ENCODE assay signal across 13 mouse cellular contexts in genomic region chr13:58281936-58282335, GRCm38 (mm10).
"Had no signal": no experiment of that assay in that cellular context is flagged by ENCODE, and none has a peak within 500 bp of the region (broad histone marks: within the 10 kb centered on the region; RNA-seq: fewer than 3 reads in every experiment).

No protein-coding gene starts in this region.

- H3K36me3 ChIP-seq: limb, embryonic 15.5 days; liver, embryonic 12.5 days; midbrain, embryonic 10.5 days; neural tube, embryonic 13.5 days; stomach, embryonic 15.5 days had no signal

- H3K27me3 ChIP-seq: limb, embryonic 15.5 days; neural tube, embryonic 13.5 days; stomach, embryonic 15.5 days had no signal

- ATAC-seq: intestine, embryonic 16.5 days; liver, embryonic 12.5 days; midbrain, embryonic 16.5 days had no signal

- H3K9ac ChIP-seq: limb, embryonic 15.5 days; liver, embryonic 12.5 days; lung, embryonic 14.5 days; neural tube, embryonic 13.5 days; stomach, embryonic 15.5 days had no signal

- H3K4me2 ChIP-seq: limb, embryonic 15.5 days; liver, embryonic 12.5 days; lung, embryonic 14.5 days; neural tube, embryonic 13.5 days; stomach, embryonic 15.5 days had no signal

- H3K9me3 ChIP-seq: limb, embryonic 15.5 days; liver, embryonic 12.5 days; midbrain, embryonic 10.5 days; neural tube, embryonic 13.5 days; stomach, embryonic 15.5 days had no signal

- DNase-seq: lung, embryonic 14.5 days; lung, postnatal 10 days; lung, postnatal 4 days; right cerebral cortex, postnatal 14 days; thymus, postnatal 4 days had no signal

- H3K4me3 ChIP-seq: left cerebral cortex, adult 2 months; limb, embryonic 15.5 days; liver, embryonic 12.5 days; midbrain, embryonic 10.5 days; neural tube, embryonic 13.5 days; stomach, embryonic 15.5 days had no signal

- H3K27ac ChIP-seq: left cerebral cortex, adult 2 months; limb, embryonic 15.5 days; liver, embryonic 12.5 days; midbrain, embryonic 10.5 days; neural tube, embryonic 13.5 days; stomach, embryonic 15.5 days had no signal

- H3K4me1 ChIP-seq: limb, embryonic 15.5 days; liver, embryonic 12.5 days; midbrain, embryonic 10.5 days; neural tube, embryonic 13.5 days; stomach, embryonic 15.5 days had no signal
